In genomic region chr1:191625026-191625425, GRCm38 (mm10) we compare ENCODE assay signal across 14 mouse cellular contexts. TPM values are rescaled to one million over a fixed set of nuclear protein-coding genes. Genes with fewer than 3 reads are reported as not detected.
A peak's percentile ranks its signal among the peaks of the same experiment; 100 is the strongest.
DNase-seq lines count a peak whose midpoint lies in the region; ATAC-seq and TF ChIP-seq lines count a peak whose summit lies in the region.
"Had no signal": no experiment of that assay in that cellular context is flagged by ENCODE, and none has a peak within 500 bp of the region (broad histone marks: within the 10 kb centered on the region; RNA-seq: fewer than 3 reads in every experiment).

No protein-coding gene starts in this region.

- dilution Hi-C loops in CH12.LX (cut with MboI; ENCODE audit: extremely low pct_ligation_motif_present, extremely low pct_unique_long_range_greater_than_20kb, low sequenced_read_pairs) = no loop called here

- no peak for TF ChIP-seq CTCF in heart, adult 2 months (IDR thresholded peaks at IDR 0.05)
- TF ChIP-seq CTCF in CH12.LX (conservative IDR thresholded peaks at IDR 0.05 in 1 of 2, IDR thresholded peaks at IDR 0.05 in 1 of 2; ENCODE audit: low read depth in 2 of 2, low read length in 2 of 2) = no peak

- no peak for TF ChIP-seq POLR2A in heart, adult 2 months (IDR thresholded peaks at IDR 0.05; ENCODE audit: insufficient read depth, low read depth, low read length)
- TF ChIP-seq POLR2A in CH12.LX (IDR thresholded peaks at IDR 0.05; ENCODE audit: low read depth, low read length) = no peak

- no peak for TF ChIP-seq RAD21 in CH12.LX (IDR thresholded peaks at IDR 0.05; ENCODE audit: low read depth, low read length)

- in situ Hi-C loops in CH12.LX (cut with MboI; ENCODE audit: low pct_ligation_motif_present, low pct_unique_long_range_greater_than_20kb, low sequenced_read_pairs) = no loop called here

- H3K9ac ChIP-seq in heart, embryonic 14.5 days (ENCODE audit: low read length) = no peak overlapping the region
- no peak overlapping the region for H3K9ac ChIP-seq in heart, adult 2 months (ENCODE audit: low read depth, low read length)
- H3K9ac ChIP-seq in limb, embryonic 11.5 days (ENCODE audit: low read length) = no peak overlapping the region
- no peak overlapping the region for H3K9ac ChIP-seq in CH12.LX (ENCODE audit: insufficient read depth, low read depth)
- H3K9ac ChIP-seq: forebrain, postnatal 0 days; lung, embryonic 15.5 days; midbrain, embryonic 12.5 days had no signal

- peak overlapping the region; percentile 37 to 68; a peak in 3 of 4 replicates for H3K27ac ChIP-seq in heart, embryonic 14.5 days (replicated peaks in 1 of 2; ENCODE audit: control insufficient read depth in 1 of 2, insufficient read depth in 1 of 2, low read depth in 2 of 2, low read length in 2 of 2)
- no peak overlapping the region for H3K27ac ChIP-seq in heart, adult 2 months
- H3K27ac ChIP-seq in limb, embryonic 11.5 days (replicated peaks; ENCODE audit: low read depth, low read length) = no peak overlapping the region
- no peak overlapping the region; the same call in 1 of the 2 replicates for H3K27ac ChIP-seq in limb, embryonic 10.5 days
- H3K27ac ChIP-seq in CH12.LX (ENCODE audit: insufficient read depth, low read depth) = no peak overlapping the region
- H3K27ac ChIP-seq: gastrocnemius, adult 2 months; lung, embryonic 15.5 days; midbrain, embryonic 12.5 days had no signal

- H3K27me3 ChIP-seq in heart, embryonic 14.5 days (ENCODE audit: control insufficient read depth, insufficient read depth, low read length) = no peaks in the 10 kb centered on the region
- no peaks in the 10 kb centered on the region for H3K27me3 ChIP-seq in heart, adult 2 months (ENCODE audit: control insufficient read depth, insufficient read depth, low read length)
- no peaks in the 10 kb centered on the region for H3K27me3 ChIP-seq in limb, embryonic 11.5 days (ENCODE audit: control insufficient read depth, insufficient read depth, low read length)
- no peaks in the 10 kb centered on the region for H3K27me3 ChIP-seq in limb, embryonic 10.5 days (ENCODE audit: low read depth, poor library complexity, severe bottlenecking)
- H3K27me3 ChIP-seq in CH12.LX (replicated peaks) = no peaks in the 10 kb centered on the region
- H3K27me3 ChIP-seq: lung, embryonic 15.5 days; midbrain, embryonic 12.5 days had no signal

- DNase-seq in heart, adult 2 months = no peak
- DNase-seq in limb, embryonic 11.5 days (ENCODE audit: low spot score) = no peak
- no peak for DNase-seq in limb, embryonic 10.5 days (ENCODE audit: low spot score)
- DNase-seq in CH12.LX (ENCODE audit: extremely low read depth) = no peak
- DNase-seq: cerebellum, adult 8-10 months; forebrain, postnatal 0 days; gastrocnemius, adult 2 months; kidney, adult 2 months; layer of hippocampus, postnatal 36 days had no signal

- H3K79me2 ChIP-seq in heart, adult 2 months (replicated peaks; ENCODE audit: control insufficient read depth, insufficient read depth, low read length) = no peaks in the 10 kb centered on the region
- H3K79me2 ChIP-seq in CH12.LX (replicated peaks; ENCODE audit: control insufficient read depth, extremely low read depth, insufficient read depth, poor library complexity, severe bottlenecking) = no peaks in the 10 kb centered on the region

- no peak overlapping the region for H3K4me2 ChIP-seq in heart, embryonic 14.5 days (ENCODE audit: low read length)
- H3K4me2 ChIP-seq in limb, embryonic 11.5 days (ENCODE audit: low read depth, severe bottlenecking) = no peak overlapping the region
- H3K4me2 ChIP-seq in CH12.LX (ENCODE audit: insufficient read depth, low read depth, poor library complexity, severe bottlenecking) = no peak overlapping the region
- H3K4me2 ChIP-seq: lung, embryonic 15.5 days; midbrain, embryonic 12.5 days had no signal

- H3K36me3 ChIP-seq in heart, embryonic 14.5 days (ENCODE audit: control insufficient read depth, insufficient read depth, low read length) = peaks cover 27% of the 10 kb centered on the region
- H3K36me3 ChIP-seq in heart, adult 2 months (ENCODE audit: control insufficient read depth, insufficient read depth, low read length) = no peaks in the 10 kb centered on the region
- H3K36me3 ChIP-seq in limb, embryonic 11.5 days (ENCODE audit: control insufficient read depth, insufficient read depth, low read length) = peaks cover 14% of the 10 kb centered on the region
- H3K36me3 ChIP-seq in limb, embryonic 10.5 days = peaks cover 39% of the 10 kb centered on the region
- peaks cover 24 to 40% of the 10 kb centered on the region in 2 experiments for H3K36me3 ChIP-seq in CH12.LX (replicated peaks in 1 of 2; ENCODE audit: control insufficient read depth in 1 of 2, insufficient read depth in 1 of 2, low read length in 1 of 2)

- intact Hi-C loops in heart, adult 2 months (cut with DNase I) = no loop called here

- ATAC-seq in heart, embryonic 14.5 days (ENCODE audit: insufficient number of reproducible peaks, insufficient read depth, low FRiP score, low read depth) = no peak; the same call in 1 of the 2 replicates
- 0 out of 2 replicates have a peak, but pooled peaks have one; percentile 16 for ATAC-seq in limb, embryonic 11.5 days (ENCODE audit: insufficient number of reproducible peaks, low FRiP score, low TSS enrichment, low read depth)
- ATAC-seq in common myeloid progenitor, adult 5-6 weeks (replicated peaks; ENCODE audit: low read depth, poor library complexity, severe bottlenecking) = 0 out of 2 replicates have a peak, but pooled peaks have one; percentile 7
- no peak for ATAC-seq in monocyte, adult 5-6 weeks (replicated peaks; ENCODE audit: insufficient number of reproducible peaks, low FRiP score, low TSS enrichment, poor library complexity, severe bottlenecking)
- ATAC-seq: forebrain, postnatal 0 days had no signal

- no peak for TF ChIP-seq EP300 in heart, adult 2 months (IDR thresholded peaks at IDR 0.05; ENCODE audit: insufficient read depth, low read depth, low read length)
- TF ChIP-seq EP300 in CH12.LX (IDR thresholded peaks at IDR 0.05; ENCODE audit: low read length) = no peak

- H3K4me1 ChIP-seq in heart, embryonic 14.5 days (ENCODE audit: control insufficient read depth in 2 of 2, insufficient read depth in 2 of 2, low read length in 2 of 2) = peaks cover 29% of the 10 kb centered on the region in 2 experiments
- H3K4me1 ChIP-seq in heart, adult 2 months (ENCODE audit: control insufficient read depth, insufficient read depth, low read length) = no peaks in the 10 kb centered on the region; the same call in 1 of the 2 replicates
- no peaks in the 10 kb centered on the region for H3K4me1 ChIP-seq in limb, embryonic 11.5 days (ENCODE audit: control insufficient read depth, insufficient read depth, low read length)
- H3K4me1 ChIP-seq in limb, embryonic 10.5 days = peaks cover 27% of the 10 kb centered on the region
- peaks cover 24 to 40% of the 10 kb centered on the region in 2 experiments for H3K4me1 ChIP-seq in CH12.LX (ENCODE audit: control insufficient read depth in 1 of 2, insufficient read depth in 2 of 2)
- H3K4me1 ChIP-seq: midbrain, embryonic 12.5 days had no signal

- no peak overlapping the region for H3K4me3 ChIP-seq in heart, embryonic 14.5 days (ENCODE audit: control insufficient read depth in 1 of 2, insufficient read depth in 1 of 2, low read depth in 1 of 2, low read length in 2 of 2)
- no peak overlapping the region for H3K4me3 ChIP-seq in heart, adult 2 months
- no peak overlapping the region for H3K4me3 ChIP-seq in limb, embryonic 11.5 days (ENCODE audit: low read depth, low read length)
- H3K4me3 ChIP-seq in limb, embryonic 10.5 days = no peak overlapping the region
- H3K4me3 ChIP-seq in CH12.LX (replicated peaks in 1 of 3; ENCODE audit: low read depth in 2 of 3, low read length in 2 of 3, poor library complexity in 1 of 3) = no peak overlapping the region
- H3K4me3 ChIP-seq: gastrocnemius, adult 2 months; lung, embryonic 15.5 days; midbrain, embryonic 12.5 days had no signal

- 25% methylated on average over 6 of the region's 6 CpGs for WGBS in heart, embryonic 14.5 days
- 57% methylated on average over 6 of the region's 6 CpGs for WGBS in heart, adult 2 months
- WGBS in limb, embryonic 11.5 days = 55% methylated on average over 6 of the region's 6 CpGs
- 58% methylated on average over 6 of the region's 6 CpGs for WGBS in limb, embryonic 10.5 days

- H3K9me3 ChIP-seq in heart, embryonic 14.5 days (ENCODE audit: control insufficient read depth, low read length) = no peaks in the 10 kb centered on the region
- H3K9me3 ChIP-seq in limb, embryonic 11.5 days (ENCODE audit: control insufficient read depth, low read length) = no peaks in the 10 kb centered on the region
- H3K9me3 ChIP-seq in limb, embryonic 10.5 days (replicated peaks) = no peaks in the 10 kb centered on the region
- H3K9me3 ChIP-seq in CH12.LX (replicated peaks; ENCODE audit: low read length) = no peaks in the 10 kb centered on the region
- H3K9me3 ChIP-seq: lung, embryonic 15.5 days; midbrain, embryonic 12.5 days had no signal

TF ChIP-seq in CH12.LX, 34 proteins besides CTCF, POLR2A, EP300 and RAD21 (continues in another document):
- TF ChIP-seq POLR2AphosphoS2 (IDR thresholded peaks at IDR 0.05; ENCODE audit: low read depth, low read length) (peak; percentile 28; the same call in 1 of the 2 replicates), USF1 (IDR thresholded peaks at IDR 0.05; ENCODE audit: low read depth, low read length) (no peak)

RNA-seq across cellular contexts. Expression of gene Ints7, which starts 49.6 kb away (rescaled TPM):
- polyA plus RNA-seq in heart, embryonic 14.5 days (2014; fragmentation: Nextera tagmentation; extraction: Ambion mirVana) = 36.4 and 38.2 TPM in 2 replicates
- 10 to 100 TPM in 1 of 2 experiments, 1 to 10 TPM in 1; 9.5 to 11.2 TPM for total RNA-seq in heart, adult 2 months (2021)
- polyA plus RNA-seq in heart, adult 2 months (2012; rRNA removed) = 16.3 and 22.3 TPM in 2 replicates
- polyA plus RNA-seq in limb, embryonic 11.5 days (2014; fragmentation: Nextera tagmentation; extraction: Ambion mirVana) = 63.0 and 76.0 TPM in 2 replicates
- 78.5 and 85.3 TPM in 2 replicates for polyA plus RNA-seq in limb, embryonic 10.5 days (2016; fragmentation: Nextera tagmentation; extraction: Ambion mirVana)
- total RNA-seq in CH12.LX (2012; rRNA removed) (30.4 and 33.7 TPM in 2 replicates), CH12.LX (2014; rRNA removed) (46.7 and 50.5 TPM in 2 replicates)
- polyA plus RNA-seq in CH12.LX (2012; ENCODE audit: insufficient read length, low read depth) = 58.8 and 60.4 TPM in 2 replicates
- total RNA-seq in common myeloid progenitor, adult 5-6 weeks (2017) = 84.8 and 86.4 TPM in 2 replicates
- 26.0 to 26.5 TPM (median 26.2 TPM) in 3 replicates for total RNA-seq in monocyte, adult 5-6 weeks (2017)

RNA-seq across cellular contexts. Expression of gene Dtl, which starts 49.7 kb away (rescaled TPM):
- 27.2 and 30.4 TPM in 2 replicates for polyA plus RNA-seq in heart, embryonic 14.5 days (2014; fragmentation: Nextera tagmentation; extraction: Ambion mirVana)
- total RNA-seq in heart, adult 2 months (2021) = under 1 TPM; 0.16 to 0.27 TPM
- 0.06 and 0.29 TPM in 2 replicates for polyA plus RNA-seq in heart, adult 2 months (2012; rRNA removed)
- 84.2 and 92.2 TPM in 2 replicates for polyA plus RNA-seq in limb, embryonic 11.5 days (2014; fragmentation: Nextera tagmentation; extraction: Ambion mirVana)
- polyA plus RNA-seq in limb, embryonic 10.5 days (2016; fragmentation: Nextera tagmentation; extraction: Ambion mirVana) = 83.0 and 92.7 TPM in 2 replicates
- total RNA-seq in CH12.LX (2012; rRNA removed) = 31.8 and 35.0 TPM in 2 replicates
- 37.7 and 37.9 TPM in 2 replicates for total RNA-seq in CH12.LX (2014; rRNA removed)
- 55.8 and 65.2 TPM in 2 replicates for polyA plus RNA-seq in CH12.LX (2012; ENCODE audit: insufficient read length, low read depth)
- total RNA-seq in common myeloid progenitor, adult 5-6 weeks (2017) = 95.8 and 105 TPM in 2 replicates
- 2.1 to 5.4 TPM (median 4.3 TPM) in 3 replicates for total RNA-seq in monocyte, adult 5-6 weeks (2017)

Comparison
In these comparisons a context has a peak if more than half of its experiments do, and no peak if none do; other contexts are left out.
1. H3K27ac ChIP-seq: peak in heart, embryonic 14.5 days (2 of 2); none in heart, adult 2 months (single experiment), limb, embryonic 11.5 days (single experiment), limb, embryonic 10.5 days (single experiment) and CH12.LX (single experiment).
2. RNA of gene Dtl, which starts 49.7 kb away (polyA plus RNA-seq): 83.0 to 92.7 TPM in limb, embryonic 10.5 days, 84.2 to 92.2 TPM in limb, embryonic 11.5 days, 55.8 to 65.2 TPM in CH12.LX and 27.2 to 30.4 TPM in heart, embryonic 14.5 days; 0.06 to 0.29 TPM in heart, adult 2 months; every median in the first group is over 10 times any median in the second.
3. ATAC-seq: peak in limb, embryonic 11.5 days (single experiment) and common myeloid progenitor, adult 5-6 weeks (single experiment); none in heart, embryonic 14.5 days (single experiment) and monocyte, adult 5-6 weeks (single experiment).